Mouse (Mus musculus): ENCODE results near the gene Leng9. TPM values are rescaled to one million over a fixed set of nuclear protein-coding genes. Genes with fewer than 3 reads are reported as not detected.
A peak's percentile ranks its signal among the peaks of the same experiment; 100 is the strongest.
"Not testable (repeated sequence)": the region's sequence is repeated elsewhere in the genome, so short reads cannot be mapped to it uniquely, and the experiment has no call there.

Gene Leng9
- 26.4 to 29.4 TPM (median 28.3 TPM) in 3 replicates for total RNA-seq (2017)

GRCm38 (mm10) chr7:4150059-4150541, at the start of gene Leng9:
Gene Leng9, minus strand, starts transcription at chr7:4150374.
- ATAC-seq (replicated peaks; ENCODE audit: insufficient number of reproducible peaks, low FRiP score, low TSS enrichment, poor library complexity, severe bottlenecking) = peak; percentile 0; the same call in 1 of the 2 replicates

GRCm38 (mm10) chr7:4178438-4178837, 28.3 kb upstream of the Leng9 start:
- ATAC-seq (replicated peaks; ENCODE audit: insufficient number of reproducible peaks, low FRiP score, low TSS enrichment, poor library complexity, severe bottlenecking) = 0 out of 2 replicates have a peak, but pooled peaks have one; percentile 56

- ATAC-seq (replicated peaks; ENCODE audit: insufficient number of reproducible peaks, low FRiP score, low TSS enrichment, poor library complexity, severe bottlenecking) = no peak
These were observed 20.2 kb upstream of the Leng9 start for GRCm38 (mm10) chr7:4170193-4170938.

GRCm38 (mm10) chr7:4167098-4167497, 16.9 kb upstream of the Leng9 start:
- no peak for ATAC-seq (replicated peaks; ENCODE audit: insufficient number of reproducible peaks, low FRiP score, low TSS enrichment, poor library complexity, severe bottlenecking)

GRCm38 (mm10) chr7:4165286-4165685, 15.1 kb upstream of the Leng9 start:
- ATAC-seq (replicated peaks; ENCODE audit: insufficient number of reproducible peaks, low FRiP score, low TSS enrichment, poor library complexity, severe bottlenecking) = no peak

- no peak for ATAC-seq (replicated peaks; ENCODE audit: insufficient number of reproducible peaks, low FRiP score, low TSS enrichment, poor library complexity, severe bottlenecking)
These were observed 14.1 kb upstream of the Leng9 start, which contains the start of gene Cdc42ep5 for GRCm38 (mm10) chr7:4164090-4164910. Gene Cdc42ep5, minus strand, starts transcription at chr7:4164860.

- no peak for ATAC-seq (replicated peaks; ENCODE audit: insufficient number of reproducible peaks, low FRiP score, low TSS enrichment, poor library complexity, severe bottlenecking)
These were observed 13.4 kb upstream of the Leng9 start for GRCm38 (mm10) chr7:4163571-4164072.

- ATAC-seq (replicated peaks; ENCODE audit: insufficient number of reproducible peaks, low FRiP score, low TSS enrichment, poor library complexity, severe bottlenecking) = not testable (repeated sequence)
These were observed 11.4 kb upstream of the Leng9 start for GRCm38 (mm10) chr7:4161596-4161995.

- no peak for ATAC-seq (replicated peaks; ENCODE audit: insufficient number of reproducible peaks, low FRiP score, low TSS enrichment, poor library complexity, severe bottlenecking)
These were observed 4.8 kb upstream of the Leng9 start for GRCm38 (mm10) chr7:4154976-4155375.

- no peak for ATAC-seq (replicated peaks; ENCODE audit: insufficient number of reproducible peaks, low FRiP score, low TSS enrichment, poor library complexity, severe bottlenecking)
These were observed 4.2 kb upstream of the Leng9 start for GRCm38 (mm10) chr7:4154356-4154755.

- no peak for ATAC-seq (replicated peaks; ENCODE audit: insufficient number of reproducible peaks, low FRiP score, low TSS enrichment, poor library complexity, severe bottlenecking)
These were observed 1.1 kb upstream of the Leng9 start for GRCm38 (mm10) chr7:4151241-4151640.

GRCm38 (mm10) chr7:4150811-4151221, 642 bp upstream of the Leng9 start:
- peak; percentile 9; the same call in 1 of the 2 replicates for ATAC-seq (replicated peaks; ENCODE audit: insufficient number of reproducible peaks, low FRiP score, low TSS enrichment, poor library complexity, severe bottlenecking)

GRCm38 (mm10) chr7:4149209-4150054, 742 bp downstream of the Leng9 start:
- peak; percentile 54 for ATAC-seq (replicated peaks; ENCODE audit: insufficient number of reproducible peaks, low FRiP score, low TSS enrichment, poor library complexity, severe bottlenecking)

- ATAC-seq (replicated peaks; ENCODE audit: insufficient number of reproducible peaks, low FRiP score, low TSS enrichment, poor library complexity, severe bottlenecking) = no peak
These were observed 1.6 kb downstream of the Leng9 start for GRCm38 (mm10) chr7:4148341-4149208.

GRCm38 (mm10) chr7:4147836-4148235, 2.3 kb downstream of the Leng9 start:
- no peak for ATAC-seq (replicated peaks; ENCODE audit: insufficient number of reproducible peaks, low FRiP score, low TSS enrichment, poor library complexity, severe bottlenecking)

GRCm38 (mm10) chr7:4147371-4147770, 2.8 kb downstream of the Leng9 start:
- ATAC-seq (replicated peaks; ENCODE audit: insufficient number of reproducible peaks, low FRiP score, low TSS enrichment, poor library complexity, severe bottlenecking) = no peak

- ATAC-seq (replicated peaks; ENCODE audit: insufficient number of reproducible peaks, low FRiP score, low TSS enrichment, poor library complexity, severe bottlenecking) = no peak
These were observed 3.7 kb downstream of the Leng9 start for GRCm38 (mm10) chr7:4146241-4147180.
